Mouse (Mus musculus) pancreas, adult 10 weeks (tissue): Measurements from ENCODE around the gene Arap1. TPM values are rescaled to one million over a fixed set of nuclear protein-coding genes. Genes with fewer than 3 reads are reported as not detected.

Experiments used
- polyA plus RNA-seq: library from polyadenylated mRNA; stranded (reverse); fragments of 350-450 nt; fragmentation: Illumina TruSeq; extraction: RNeasy Lipid Tissue Mini Kit (QIAGEN cat#74804); gene quantifications from one replicate; pipeline ENCODE4 v1.2.3, GENCODE M21; 2015; ENCODE audit warnings: low read depth, low replicate concordance; ENCODE audit not compliant: insufficient read depth

Gene Arap1
- polyA plus RNA-seq, result 22.9 TPM

GRCm38 (mm10) chr7:101347767-101348270, at the start of gene Arap1:
Gene Arap1, plus strand, starts transcription at chr7:101348067.

GRCm38 (mm10) chr7:101301881-101302456, 45.9 kb upstream of the Arap1 start, which contains the start of gene Atg16l2:
Gene Atg16l2, minus strand, starts transcription at chr7:101302251.

GRCm38 (mm10) chr7:101317014-101317413, 30.9 kb upstream of the Arap1 start, which contains the start of gene Stard10:
Gene Stard10, plus strand, starts transcription at chr7:101317086.

DNA sequence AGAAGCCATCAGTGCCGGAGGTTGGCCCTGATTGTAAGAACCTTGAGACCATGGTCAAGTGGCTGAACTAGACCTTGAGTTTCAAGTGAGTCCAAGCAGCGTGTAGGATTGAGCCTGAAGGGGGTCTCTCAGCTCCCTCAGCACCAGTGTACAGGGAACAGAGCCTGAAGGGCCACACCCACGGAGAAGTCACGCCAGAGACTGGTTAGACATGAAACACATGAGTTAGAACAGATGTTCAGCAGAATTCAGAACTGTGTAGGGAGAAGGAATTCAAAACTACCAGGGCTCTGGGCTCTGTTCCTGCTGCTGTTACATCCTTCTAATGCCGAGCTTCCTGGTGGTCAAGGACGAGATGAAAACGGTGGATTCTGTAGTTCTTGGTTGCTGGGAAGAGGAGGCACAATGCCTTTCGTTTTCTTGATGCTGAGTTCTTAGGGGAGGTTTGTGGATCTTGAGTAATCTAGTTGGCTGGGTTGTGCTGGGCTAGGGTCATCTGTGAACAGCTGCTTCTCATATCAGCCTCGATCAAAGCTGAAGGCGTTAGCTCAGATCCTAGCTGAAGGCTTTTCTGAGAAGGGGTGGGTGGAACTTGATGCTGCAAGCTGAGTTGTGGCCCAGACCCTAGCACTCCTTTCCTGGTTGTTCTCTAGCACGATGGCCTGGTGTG, 62.5 kb downstream of the Arap1 start, which contains the start of gene Gm45837:
Gene Gm45837 (plus strand): TSS at position 620 of the 670 bp plus-strand sequence.

GRCm38 (mm10) chr7:101421529-101421928, 73.7 kb downstream of the Arap1 start, which contains the start of gene Pde2a:
Gene Pde2a, plus strand, starts transcription at chr7:101421691.

Other genes starting within 250 kb of the Arap1 start
- 8.9 TPM for gene Atg16l2, start 45.8 kb upstream of the Arap1 start, polyA plus RNA-seq
- 111 TPM for gene Stard10, start 31.0 kb upstream of the Arap1 start, polyA plus RNA-seq
- 3.0 TPM for gene Gm45837, start 62.8 kb downstream of the Arap1 start, polyA plus RNA-seq
- gene Pde2a, start 73.6 kb downstream of the Arap1 start, polyA plus RNA-seq, result 19.8 TPM
- gene Art2b, start 237.5 kb downstream of the Arap1 start, polyA plus RNA-seq, result not detected